Mouse (Mus musculus) thymus, adult 2 months (tissue): ENCODE data around the gene Gm19684.
"Not testable (repeated sequence)": the region's sequence is repeated elsewhere in the genome, so short reads cannot be mapped to it uniquely, and the experiment has no call there.

Source experiments
- CTCF ChIP-seq: fragments of 200-500 bp; IDR thresholded peaks from 2 replicates; pipeline ENCODE4 v1.5.1; 2012; ENCODE audit warnings: mild to moderate bottlenecking, control low read depth, low read length, moderate library complexity, borderline replicate concordance; ENCODE audit not compliant: control insufficient read depth, poor library complexity, insufficient read depth; ENCODE audit errors: extremely low read depth
- POLR2A ChIP-seq: fragments of 200-500 bp; IDR thresholded peaks from 2 replicates; pipeline ENCODE4 v1.6.1; 2012; ENCODE audit warnings: mild to moderate bottlenecking, low read length, control low read depth, moderate library complexity; ENCODE audit not compliant: control insufficient read depth, poor library complexity, insufficient read depth; ENCODE audit errors: extremely low read depth

DNA sequence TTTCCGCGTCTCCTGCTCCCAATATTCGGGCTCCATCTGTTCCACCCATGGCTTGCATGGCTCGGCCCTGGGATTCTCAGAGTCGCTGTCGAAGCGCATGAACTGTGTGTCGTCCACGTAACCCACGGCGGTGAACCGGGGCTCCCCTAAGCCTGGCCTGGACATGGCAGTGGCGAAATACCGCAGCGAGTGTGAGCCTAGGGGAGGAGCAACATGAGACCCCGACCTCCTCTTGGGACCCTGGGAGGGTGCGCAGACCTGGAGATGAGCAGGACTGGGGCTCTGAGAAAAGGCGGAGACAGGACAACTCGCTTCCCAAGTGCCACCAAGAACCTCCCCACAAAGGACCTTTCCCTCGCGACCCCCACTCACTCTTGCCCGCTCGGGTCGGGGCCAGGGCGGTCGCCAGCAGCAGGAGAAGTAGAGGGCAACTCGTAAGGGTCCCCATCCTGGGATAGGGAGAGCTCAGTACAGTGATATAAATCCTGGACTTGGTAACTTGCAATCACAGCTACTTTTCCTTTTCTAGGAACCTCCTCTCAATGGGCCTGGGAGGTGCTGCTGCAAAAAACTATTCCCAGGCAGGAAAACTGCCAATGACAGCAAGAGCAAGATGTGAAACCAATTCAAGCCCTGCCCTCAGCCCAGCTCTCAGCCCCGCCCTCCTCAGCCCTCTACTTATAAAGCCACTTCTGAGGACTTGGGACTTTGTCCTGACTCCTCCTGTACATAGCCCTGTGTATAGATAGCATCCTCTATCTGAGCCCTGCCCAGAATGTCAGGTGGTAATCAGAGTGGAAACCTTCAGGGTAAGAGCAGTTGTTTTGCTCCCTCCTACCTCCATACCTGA lies 7.7 kb downstream of the Gm19684 start, which contains the start of gene Gm7030:
- not testable (repeated sequence) for TF ChIP-seq CTCF, POLR2A
